Mouse (Mus musculus): ENCODE data around the gene Atg101.
A peak's percentile ranks its signal among the peaks of the same experiment; 100 is the strongest.

Atg101 gene

DNA sequence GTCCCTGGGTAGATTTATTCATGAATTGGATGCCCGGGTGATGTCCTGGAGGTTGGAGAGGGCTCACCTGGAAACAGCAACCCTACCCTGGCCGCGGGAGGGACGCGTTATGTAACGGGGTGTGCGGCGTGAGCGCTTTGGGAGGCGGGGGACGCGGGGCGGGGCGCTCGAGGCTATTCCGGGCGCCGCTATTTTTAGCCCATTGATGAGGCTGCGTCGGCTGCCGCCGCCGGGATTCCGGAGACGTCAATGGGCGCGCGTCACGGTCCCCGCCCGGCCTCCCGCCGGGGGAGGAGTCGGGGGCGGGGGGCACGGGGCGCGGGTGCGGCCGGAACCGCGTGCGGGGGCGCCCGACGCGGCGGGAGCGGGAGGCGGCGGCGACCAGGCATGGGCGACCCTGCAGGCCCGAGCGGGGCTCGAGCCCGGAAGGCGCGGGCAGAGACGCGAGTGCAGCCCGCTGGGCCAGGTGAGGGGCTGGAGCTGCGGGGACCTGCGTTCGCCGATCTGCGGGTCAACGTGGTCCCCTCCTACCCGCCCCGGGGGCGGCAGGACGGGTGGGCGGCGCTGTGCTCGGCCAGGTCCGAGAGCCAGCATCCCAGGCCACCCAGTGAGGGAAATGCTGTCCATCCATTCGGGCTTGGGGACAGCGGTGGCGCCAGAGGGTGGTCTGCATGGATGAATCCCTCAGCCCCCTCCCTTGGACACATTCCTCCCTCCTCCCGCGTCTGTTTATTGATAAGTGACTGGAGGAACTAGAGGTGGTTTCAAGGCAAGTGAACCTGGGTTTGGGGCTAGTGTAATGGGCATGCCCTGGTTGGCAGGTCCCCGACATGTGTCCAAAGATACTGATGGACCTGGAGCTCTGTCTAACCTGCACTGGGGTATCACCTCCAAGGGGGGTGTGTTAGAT, 29.9 kb upstream of the Atg101 start, which contains the start of gene Nr4a1:
Gene Nr4a1 (plus strand): TSS at position 384 of the 910 bp plus-strand sequence.
- peak; percentile 90 for DNase-seq (ENCODE audit: low spot score)

DNA sequence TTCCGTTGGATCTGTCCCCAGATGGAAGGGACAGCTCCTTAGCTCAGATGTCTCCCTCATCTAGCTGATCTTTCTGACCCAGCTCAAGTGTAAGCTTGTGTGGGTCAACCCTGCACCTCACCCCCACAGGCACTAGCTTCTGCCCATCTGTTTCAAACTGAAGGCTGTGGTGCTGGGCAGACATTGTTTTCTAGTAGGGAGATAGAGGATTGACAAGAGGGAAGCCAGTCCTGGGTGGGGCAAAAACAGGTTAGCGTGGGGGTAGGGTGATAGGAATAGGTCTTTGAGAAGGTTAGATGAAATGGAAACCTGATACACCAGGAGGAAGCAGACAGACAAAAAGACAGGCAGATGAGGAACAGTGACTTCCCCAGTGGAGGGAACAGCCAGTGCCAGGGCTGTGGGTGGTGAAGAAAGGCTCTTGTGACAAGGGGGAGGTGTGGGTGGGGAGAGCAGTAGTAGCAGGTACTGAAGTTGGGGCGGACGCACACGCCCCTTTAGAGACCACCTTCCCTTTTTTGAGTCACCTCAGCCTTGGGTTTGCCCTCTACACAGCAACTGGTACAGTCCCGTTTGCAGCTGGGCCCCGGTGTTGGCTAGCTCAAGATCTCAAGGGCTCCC, 28.1 kb upstream of the Atg101 start:
- peak; percentile 37 for DNase-seq (ENCODE audit: low spot score)

DNA sequence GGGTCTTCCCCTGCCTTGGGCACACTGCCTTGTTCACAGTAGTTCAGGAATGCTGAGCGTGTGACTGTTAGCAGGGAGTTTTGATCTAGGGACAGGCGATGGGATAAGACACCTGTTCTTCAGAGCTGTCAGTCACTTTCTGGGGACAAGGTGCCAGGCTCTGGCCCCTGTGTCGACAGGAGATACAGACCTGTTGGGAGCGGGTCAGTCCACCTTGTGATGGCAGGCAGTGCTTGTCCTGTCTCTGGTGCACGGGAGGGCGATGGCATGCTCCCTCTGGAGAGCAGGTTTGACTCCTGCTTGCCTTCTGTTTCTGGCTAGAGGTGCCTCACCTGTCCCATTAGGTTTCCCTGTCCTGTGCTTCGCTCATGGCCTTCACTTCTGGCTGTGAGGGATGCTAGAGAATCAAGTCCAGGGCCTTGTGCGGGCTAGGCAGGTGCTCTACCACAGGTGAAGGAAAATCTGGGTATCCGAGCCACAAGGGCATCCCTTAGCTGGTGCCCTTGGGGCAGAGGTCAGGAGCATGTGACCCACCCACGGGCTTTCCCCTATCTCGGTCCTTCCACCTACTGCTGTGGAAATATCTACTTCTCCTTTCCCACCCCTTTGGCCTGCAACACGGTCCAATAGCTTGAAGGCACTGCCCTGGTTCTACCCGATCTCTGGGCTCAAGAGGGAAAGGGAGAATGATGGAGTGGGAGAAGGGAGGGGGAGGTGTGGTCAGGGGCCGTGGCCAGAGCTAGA, 27.4 kb upstream of the Atg101 start:
- DNase-seq (ENCODE audit: low spot score), result peak; percentile 38

DNA sequence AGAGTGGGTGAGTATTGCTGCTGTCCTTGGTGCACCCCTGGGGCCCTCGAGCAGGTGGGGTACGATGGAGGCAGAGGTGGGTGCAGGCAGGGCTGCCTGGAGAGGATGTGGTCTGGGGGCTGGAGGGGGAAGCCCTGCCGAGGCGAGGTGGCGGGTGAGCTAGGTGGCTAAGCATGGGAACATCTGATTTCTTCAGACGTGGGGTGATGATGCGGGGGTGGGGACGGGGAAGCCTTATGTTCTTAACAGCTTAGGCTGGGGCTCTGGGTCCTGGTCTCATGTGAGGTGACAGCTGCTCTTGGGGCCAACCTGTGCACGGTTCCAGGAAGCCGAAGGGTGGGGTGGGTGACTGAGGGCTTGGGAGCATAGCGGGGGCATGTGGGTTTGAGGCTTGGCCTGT, 25.7 kb upstream of the Atg101 start:
- DNase-seq (ENCODE audit: low spot score), result no peak

DNA sequence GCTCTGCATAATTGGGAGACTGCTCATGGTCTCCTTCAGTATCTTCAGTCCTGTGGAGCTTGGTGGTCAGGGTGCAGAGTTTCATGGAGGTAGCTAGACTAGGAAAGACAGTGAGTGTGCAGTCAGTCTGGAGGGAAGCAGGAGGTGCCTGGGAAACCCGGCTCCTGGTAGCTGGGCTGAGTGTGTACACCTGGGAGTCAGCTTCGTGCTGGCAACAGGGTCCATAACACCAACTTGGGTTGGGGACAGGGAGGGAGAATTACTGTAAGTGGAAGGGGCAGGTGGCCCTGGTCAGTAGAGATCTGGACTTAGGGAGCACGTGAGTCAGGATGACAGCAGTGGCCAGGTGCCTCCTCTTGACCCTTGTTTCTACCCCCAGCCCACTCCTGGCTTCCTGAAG, 24.1 kb upstream of the Atg101 start:
- DNase-seq (ENCODE audit: low spot score), result no peak

DNA sequence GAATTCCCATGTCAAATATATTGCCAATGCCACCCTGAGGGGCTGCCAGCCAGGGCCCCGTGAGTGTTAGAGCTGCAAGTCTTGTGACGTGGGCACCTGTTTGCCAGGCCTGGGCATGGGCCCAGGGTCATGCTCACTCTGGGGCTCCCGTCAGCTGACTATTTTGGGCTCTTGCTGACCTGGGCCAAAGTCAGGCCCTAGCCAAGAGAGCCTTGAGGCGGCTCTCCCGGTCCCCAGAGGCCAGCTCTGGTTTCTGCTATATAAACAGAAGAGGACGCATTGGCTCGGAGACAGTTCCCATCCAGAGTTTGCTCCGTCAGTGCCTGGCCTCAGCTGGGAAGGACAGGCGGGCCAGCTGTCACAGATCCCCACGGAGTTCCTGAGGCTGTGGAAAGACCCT, 23.7 kb upstream of the Atg101 start:
- peak; percentile 70 for DNase-seq (ENCODE audit: low spot score)

DNA sequence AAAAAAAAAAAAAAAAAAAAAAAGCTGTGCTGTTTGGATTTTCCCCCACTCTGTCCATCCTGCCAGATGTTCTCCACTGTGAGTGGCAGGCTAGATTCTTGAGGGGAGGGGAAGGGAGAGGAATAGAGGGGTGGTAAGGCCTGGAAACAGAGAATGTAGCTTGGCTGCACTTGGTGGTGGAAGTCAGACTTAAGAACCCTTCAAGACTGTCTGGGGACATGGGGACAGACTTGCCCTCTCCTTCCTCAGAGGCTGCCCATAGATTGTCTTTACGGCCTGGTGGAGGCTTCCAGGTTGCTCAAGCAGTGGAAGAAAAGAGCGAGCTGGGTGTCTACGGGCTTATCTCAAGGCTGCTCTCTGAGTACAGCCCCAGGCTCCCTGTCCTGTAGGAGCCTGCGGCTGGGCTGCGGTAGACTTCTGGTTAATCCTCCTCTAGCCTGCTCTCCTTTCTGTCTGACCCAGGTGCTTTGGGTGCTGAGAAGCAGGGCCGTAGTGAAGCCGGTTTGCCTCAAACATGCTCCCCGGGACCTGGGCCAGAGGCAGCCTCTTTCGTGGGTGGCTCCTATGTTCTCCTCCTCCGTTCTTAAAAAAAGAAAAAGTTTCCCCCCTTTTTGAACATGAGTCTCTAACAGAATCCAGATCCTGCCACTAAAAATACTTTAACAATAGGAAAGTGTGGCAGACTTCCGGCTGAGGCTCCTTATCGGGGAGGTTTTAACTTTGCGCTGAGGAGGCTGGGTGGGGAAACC, 23.0 kb upstream of the Atg101 start:
- no peak for DNase-seq (ENCODE audit: low spot score)

DNA sequence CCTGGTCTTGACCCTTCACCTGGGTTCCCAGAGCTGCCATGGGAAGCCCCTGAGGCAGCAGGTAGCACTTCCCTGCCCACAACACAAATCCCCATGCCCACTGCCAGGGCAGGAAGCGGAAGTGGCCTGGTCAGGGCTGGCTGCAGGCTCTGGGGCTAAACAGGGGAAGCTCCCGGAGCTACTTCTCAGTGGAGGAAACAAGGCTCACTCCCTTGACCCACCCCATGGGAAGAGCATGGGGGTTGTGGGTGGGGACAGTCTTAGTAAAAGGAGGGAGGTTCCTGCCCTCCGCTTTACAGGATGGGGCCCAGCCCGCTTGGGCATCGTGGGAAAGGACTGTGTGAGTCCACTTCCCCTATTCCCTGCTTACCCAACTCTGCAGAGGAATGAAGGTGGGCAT, 21.6 kb upstream of the Atg101 start:
- peak; percentile 72 for DNase-seq (ENCODE audit: low spot score)

DNA sequence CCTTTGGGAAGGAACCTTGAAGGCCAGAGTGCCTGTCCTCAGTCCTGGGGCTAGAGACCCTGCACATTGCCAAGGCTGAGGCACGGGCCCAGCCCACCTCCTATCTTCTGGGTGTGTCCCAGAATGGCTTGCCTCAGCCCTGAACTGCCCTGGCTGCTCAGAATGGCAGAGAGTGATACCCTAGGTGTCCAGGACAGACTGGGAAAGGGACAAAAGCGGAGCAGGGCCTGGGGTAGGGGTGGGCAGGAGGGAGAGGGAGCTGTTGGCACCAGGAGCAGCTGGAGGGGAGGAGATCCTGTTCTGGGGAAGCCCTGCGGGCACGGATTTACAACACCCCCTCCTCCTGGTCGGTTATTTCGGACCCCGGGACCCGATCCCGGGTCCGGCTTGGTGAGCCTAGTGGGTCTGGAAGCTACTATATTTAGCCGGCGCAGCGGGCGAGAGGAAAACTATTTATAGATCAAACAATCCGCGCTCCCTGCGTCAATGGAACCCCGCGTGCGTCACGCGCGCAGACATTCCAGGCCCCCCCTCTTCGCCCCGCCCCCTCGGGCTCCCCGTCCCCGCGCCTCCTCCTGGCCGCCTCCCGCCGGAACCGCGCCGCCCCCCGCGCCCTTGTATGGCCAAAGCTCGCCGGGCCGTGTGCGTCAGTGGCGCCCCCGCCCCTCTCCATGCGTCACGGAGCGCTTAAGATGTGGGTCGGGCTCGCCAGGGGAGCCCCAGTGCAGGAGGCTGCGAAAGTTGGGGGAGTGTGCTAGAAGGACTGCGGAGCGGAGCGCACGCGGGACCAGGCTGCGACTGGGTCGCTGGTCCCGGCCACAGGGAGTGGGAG, 17.7 kb upstream of the Atg101 start:
- DNase-seq (ENCODE audit: low spot score), result peak; percentile 96

DNA sequence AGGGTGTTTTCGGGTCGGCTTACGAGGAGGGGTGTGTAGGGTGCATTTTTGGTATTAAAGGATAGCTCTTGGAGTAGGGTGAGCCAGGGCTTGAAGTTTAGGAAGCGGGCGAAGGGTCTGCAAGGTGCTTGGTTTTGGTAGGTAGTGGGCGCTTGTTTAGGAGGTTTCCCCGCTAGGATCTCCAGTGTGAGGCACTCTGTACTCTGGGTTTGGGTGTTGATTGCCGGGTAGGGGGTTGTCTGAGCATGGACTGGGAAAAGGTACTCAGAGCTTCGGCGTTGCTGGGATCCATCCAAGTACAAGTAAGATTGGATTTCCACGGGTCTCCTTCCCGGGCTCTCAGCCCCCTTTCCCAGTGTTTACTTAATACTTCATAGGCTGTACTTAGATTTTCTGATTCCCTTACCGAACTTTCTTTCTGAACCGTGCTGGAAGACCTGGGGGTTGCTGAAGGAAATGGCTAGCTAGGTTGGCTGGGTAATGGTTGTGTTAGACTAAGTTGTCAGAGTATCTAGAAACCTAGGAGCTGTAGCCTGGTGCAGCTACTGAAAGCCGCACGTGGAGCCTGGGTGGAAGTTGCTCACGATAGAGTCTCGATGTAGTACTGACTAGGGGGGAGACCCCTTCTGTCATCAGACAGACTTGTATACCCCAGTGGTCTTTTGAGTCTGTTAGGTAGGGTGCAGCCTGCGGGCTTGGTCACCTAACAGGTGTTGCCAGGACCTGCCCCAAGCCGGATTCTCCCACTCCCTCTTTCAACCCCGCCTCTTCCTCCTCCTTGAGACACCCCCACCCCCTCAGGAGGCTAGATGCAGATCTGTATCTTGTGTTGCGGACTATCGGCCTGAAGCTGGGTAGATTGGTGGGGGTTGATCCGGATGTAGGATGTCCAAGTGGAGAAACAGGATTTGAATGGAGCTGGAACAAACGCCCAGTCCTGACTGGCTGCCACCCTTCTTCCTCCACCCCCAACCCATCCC, 16.7 kb upstream of the Atg101 start:
- peak; percentile 67 for DNase-seq (ENCODE audit: low spot score)

DNA sequence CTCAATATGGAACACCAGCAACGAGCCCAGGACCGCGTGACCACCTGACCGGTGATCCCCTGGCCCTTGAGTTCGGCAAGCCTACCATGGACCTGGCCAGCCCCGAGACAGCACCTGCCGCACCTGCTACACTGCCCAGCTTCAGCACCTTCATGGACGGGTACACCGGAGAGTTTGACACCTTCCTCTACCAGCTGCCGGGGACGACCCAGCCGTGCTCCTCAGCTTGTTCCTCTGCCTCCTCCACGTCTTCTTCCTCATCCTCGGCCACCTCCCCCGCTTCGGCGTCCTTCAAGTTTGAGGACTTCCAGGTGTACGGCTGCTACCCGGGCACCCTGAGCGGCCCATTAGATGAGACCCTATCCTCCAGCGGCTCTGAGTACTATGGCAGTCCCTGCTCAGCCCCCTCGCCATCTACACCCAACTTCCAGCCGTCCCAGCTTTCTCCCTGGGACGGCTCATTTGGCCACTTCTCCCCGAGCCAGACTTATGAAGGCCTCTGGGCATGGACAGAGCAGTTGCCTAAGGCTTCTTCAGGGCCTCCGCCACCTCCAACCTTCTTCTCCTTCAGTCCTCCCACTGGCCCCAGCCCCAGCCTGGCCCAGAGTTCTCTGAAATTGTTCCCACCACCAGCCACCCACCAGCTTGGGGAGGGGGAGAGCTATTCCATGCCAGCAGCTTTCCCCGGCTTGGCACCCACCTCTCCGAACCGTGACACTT, 13.8 kb upstream of the Atg101 start:
- no peak for DNase-seq (ENCODE audit: low spot score)

DNA sequence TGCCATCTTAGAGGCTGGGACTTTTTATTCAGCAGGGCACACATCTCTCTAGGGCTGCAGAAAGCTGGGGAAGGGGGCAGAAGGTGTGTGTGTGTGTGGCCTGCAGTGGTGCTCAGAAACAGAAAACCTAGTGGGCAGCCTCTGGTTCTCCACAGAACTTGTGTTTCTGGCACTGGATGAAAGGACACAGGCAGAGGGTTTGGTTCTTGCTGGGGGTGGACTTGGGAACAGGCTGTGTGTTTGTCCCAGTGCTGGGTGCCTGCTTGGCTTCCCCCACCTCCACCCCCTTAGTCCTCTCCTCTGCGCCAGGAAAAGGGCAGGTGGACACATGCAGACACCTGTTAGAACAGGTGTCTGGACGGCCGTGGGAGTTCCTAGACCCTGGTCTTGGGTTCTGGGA, 13.0 kb upstream of the Atg101 start:
- DNase-seq (ENCODE audit: low spot score), result no peak

DNA sequence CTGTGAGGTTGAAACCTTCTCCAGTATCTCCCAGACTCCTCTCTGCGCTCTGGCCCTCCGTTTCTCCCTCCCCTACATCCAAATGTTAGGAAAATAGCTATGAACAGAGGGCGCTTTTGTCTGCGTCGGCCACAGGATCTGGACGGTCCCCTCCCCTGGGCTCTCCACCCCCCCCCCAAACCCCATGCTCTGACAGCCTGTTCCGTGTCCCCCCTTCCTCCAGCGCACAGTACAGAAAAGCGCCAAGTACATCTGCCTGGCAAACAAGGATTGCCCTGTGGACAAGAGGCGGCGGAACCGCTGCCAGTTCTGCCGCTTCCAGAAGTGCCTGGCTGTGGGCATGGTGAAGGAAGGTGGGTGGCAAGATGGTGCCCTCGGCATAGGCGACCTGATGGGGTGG, 12.6 kb upstream of the Atg101 start:
- DNase-seq (ENCODE audit: low spot score), result no peak

DNA sequence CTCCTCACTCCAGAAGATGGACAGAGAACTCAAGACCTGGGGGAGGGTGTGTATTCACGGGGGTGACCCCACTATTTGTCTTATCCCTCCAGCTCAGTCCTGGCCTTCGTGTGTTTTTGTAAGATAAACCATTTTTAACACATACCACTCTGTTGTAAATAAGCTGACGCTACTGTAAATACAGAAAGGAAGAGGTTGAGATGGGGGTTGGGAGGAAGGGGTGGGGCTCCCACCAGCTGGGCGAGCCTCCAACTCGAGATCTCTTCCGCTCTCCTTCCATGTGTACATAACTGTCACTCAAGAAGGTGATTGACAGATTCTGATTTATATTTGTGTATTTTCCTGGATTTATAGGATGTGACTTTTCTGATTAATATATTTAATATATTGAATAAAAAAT, 9.7 kb upstream of the Atg101 start:
- no peak for DNase-seq (ENCODE audit: low spot score)

DNA sequence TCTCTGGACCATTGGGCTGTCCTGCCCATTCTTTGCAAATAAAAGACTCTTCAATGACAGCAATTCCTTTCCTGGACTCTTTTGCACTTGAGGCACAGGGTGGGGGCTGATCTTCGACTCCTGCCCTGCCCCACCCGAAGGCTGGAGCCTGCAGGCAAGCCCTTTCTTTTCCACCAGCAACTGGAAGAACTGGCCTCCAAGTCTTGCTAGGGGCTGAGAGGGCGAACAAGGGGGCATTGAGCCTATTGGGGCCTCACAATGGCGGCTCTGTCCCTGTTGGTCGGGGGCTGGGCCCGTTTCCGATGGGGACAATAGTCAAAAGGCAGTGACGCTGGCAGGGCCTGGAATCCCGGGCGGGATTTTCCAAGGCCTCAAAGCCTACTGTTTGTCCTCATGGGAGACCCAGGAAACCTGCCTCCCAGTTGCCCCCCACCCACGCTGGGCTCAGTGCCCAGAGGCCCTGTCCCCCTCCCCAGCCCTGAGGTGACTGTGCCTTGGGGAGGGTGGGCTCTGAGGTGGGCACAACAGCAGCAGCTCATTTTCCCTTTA, 6.6 kb upstream of the Atg101 start:
- no peak for DNase-seq (ENCODE audit: low spot score)

DNA sequence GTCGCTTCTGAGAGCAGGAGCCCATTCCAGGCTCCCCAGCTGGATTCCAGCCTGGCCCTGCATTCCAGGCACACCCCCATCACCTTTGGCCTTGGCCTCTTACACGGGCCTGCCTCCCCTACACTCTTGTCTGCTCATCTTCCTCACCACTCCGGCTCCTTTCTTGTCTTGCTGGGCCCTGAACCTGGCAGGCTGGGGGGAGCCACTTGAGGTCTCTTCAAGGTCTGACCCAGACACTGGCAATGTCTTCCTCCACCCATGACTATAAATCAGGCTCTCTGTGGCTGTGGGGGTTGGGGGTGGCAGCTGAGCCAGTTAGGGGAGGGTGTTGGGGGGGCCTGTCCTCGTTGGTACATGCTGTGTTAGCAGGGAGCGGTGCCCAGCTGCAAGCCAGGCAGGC, 5.5 kb upstream of the Atg101 start:
- no peak for DNase-seq (ENCODE audit: low spot score)

DNA sequence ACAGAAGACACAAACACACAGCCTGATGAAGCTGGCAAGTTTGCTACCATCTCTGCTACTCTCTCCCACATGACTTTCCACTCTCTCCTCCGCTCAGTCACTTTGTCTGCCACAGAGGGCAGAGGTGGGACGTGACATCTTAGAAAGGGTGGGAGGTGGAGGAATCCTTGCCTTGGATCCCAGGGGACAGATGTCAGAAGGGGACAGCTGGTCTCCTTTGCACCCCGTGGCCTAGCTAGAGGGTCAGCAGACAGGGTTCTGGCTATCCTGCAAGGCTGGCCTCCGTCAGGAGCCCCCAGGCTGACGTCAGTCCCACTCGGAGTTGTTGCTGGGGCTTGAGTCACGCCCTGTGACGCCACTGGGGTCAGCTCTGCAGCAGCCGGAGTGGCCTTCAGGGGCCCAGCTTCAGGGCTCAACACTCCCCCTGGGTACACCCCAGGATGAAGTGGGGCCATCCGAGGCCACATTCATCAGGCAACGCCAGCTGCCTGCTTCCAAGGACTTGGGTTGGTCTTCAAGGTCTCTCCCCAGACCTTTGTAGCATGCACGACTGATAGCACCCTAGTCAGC, 4.6 kb upstream of the Atg101 start:
- no peak for DNase-seq (ENCODE audit: low spot score)

DNA sequence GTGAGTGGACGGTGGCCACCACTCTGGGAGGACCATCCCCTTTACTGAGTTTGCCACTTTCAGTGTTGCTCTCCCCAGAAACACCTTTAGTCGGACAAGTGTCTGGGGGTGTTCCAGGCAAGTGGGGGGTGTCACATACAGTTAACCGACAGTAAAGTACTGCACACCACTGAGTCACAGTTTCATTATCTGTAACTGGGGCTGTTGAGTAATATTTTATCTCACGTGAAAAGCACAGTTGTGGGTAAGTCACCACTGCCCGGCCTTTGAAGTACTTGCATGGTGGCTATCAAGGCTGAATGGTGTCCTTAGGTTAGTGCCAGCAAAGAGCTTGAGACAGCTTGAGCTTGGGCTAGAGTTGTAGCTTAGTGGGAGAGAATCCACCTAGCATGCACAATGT, 1.6 kb upstream of the Atg101 start:
- no peak for DNase-seq (ENCODE audit: low spot score)

Data from lung, postnatal 25 days (tissue).